Mouse (Mus musculus): ENCODE results near the gene H2al1k. TPM values are rescaled to one million over a fixed set of nuclear protein-coding genes. Genes with fewer than 3 reads are reported as not detected.
"Not testable (repeated sequence)": the region's sequence is repeated elsewhere in the genome, so short reads cannot be mapped to it uniquely, and the experiment has no call there.

The H2al1k gene
- polyA plus RNA-seq, 1 experiment from 2014 or later = not detected

GRCm38 (mm10) chrX:9375927-9376326, 25.5 kb downstream of the H2al1k start:
- not testable (repeated sequence) for H3K9me3 ChIP-seq (ENCODE audit: control insufficient read depth, low read length); H3K4me3 ChIP-seq (ENCODE audit: low read depth, low read length); ATAC-seq (ENCODE audit: low FRiP score); DNase-seq (ENCODE audit: low spot score); H3K27me3 ChIP-seq (ENCODE audit: control insufficient read depth, insufficient read depth, low read length); H3K4me2 ChIP-seq (replicated peaks; ENCODE audit: low read depth, low read length); H3K36me3 ChIP-seq (ENCODE audit: control insufficient read depth, insufficient read depth, low read length); H3K9ac ChIP-seq (ENCODE audit: low read depth, low read length); H3K27ac ChIP-seq (ENCODE audit: low read depth, low read length); H3K4me1 ChIP-seq (replicated peaks; ENCODE audit: control insufficient read depth, insufficient read depth, low read length)

Other genes starting within 250 kb of the H2al1k start
- gene 4930402K13Rik, start 246.1 kb upstream of the H2al1k start, polyA plus RNA-seq (2014; fragmentation: Nextera tagmentation; extraction: Ambion mirVana) = not detected in 2 replicates
- 0.73 and 1.0 TPM in 2 replicates for gene Lancl3, start 150.7 kb upstream of the H2al1k start, polyA plus RNA-seq (2014; fragmentation: Nextera tagmentation; extraction: Ambion mirVana)
- 0.25 TPM in 1 of 2 replicates, not detected in the other for gene Gm14862, start 93.7 kb upstream of the H2al1k start, polyA plus RNA-seq (2014; fragmentation: Nextera tagmentation; extraction: Ambion mirVana)
- gene Xk, start 77.9 kb upstream of the H2al1k start, polyA plus RNA-seq (2014; fragmentation: Nextera tagmentation; extraction: Ambion mirVana) = 2.6 and 3.1 TPM in 2 replicates
- not detected in 2 replicates for gene H2al1m, start 66.9 kb upstream of the H2al1k start, polyA plus RNA-seq (2014; fragmentation: Nextera tagmentation; extraction: Ambion mirVana)
- gene Cybb, start 137.1 kb downstream of the H2al1k start, polyA plus RNA-seq (2014; fragmentation: Nextera tagmentation; extraction: Ambion mirVana) = 0.90 and 1.3 TPM in 2 replicates
- gene H2al1o, start 221.8 kb downstream of the H2al1k start, polyA plus RNA-seq (2014; fragmentation: Nextera tagmentation; extraction: Ambion mirVana) = not detected in 2 replicates

Measured in hindbrain, embryonic 11.5 days (tissue).